Mouse (Mus musculus): Measurements from ENCODE around the gene Papolb.

The Papolb gene

GRCm38 (mm10) chr5:142529915-142530314 lies at the start of gene Papolb:
Gene Papolb (minus strand): TSS chr5:142530076.
- no peak for DNase-seq

GRCm38 (mm10) chr5:142578192-142578591 lies 48.3 kb upstream of the Papolb start:
- no peak for DNase-seq

- DNase-seq, result no peak
Observed at GRCm38 (mm10) chr5:142576832-142577231, 47.0 kb upstream of the Papolb start.

- DNase-seq, result no peak
Observed at GRCm38 (mm10) chr5:142574323-142575057, 44.6 kb upstream of the Papolb start.

GRCm38 (mm10) chr5:142564606-142565005 lies 34.7 kb upstream of the Papolb start:
- no peak for DNase-seq

GRCm38 (mm10) chr5:142560261-142560660 lies 30.4 kb upstream of the Papolb start:
- DNase-seq, result no peak

GRCm38 (mm10) chr5:142557397-142558067 lies 27.7 kb upstream of the Papolb start:
- peak; percentile 84 for DNase-seq

- DNase-seq, result no peak
Observed at GRCm38 (mm10) chr5:142556721-142557120, 26.8 kb upstream of the Papolb start.

GRCm38 (mm10) chr5:142555866-142556265 lies 26.0 kb upstream of the Papolb start:
- DNase-seq, result no peak

GRCm38 (mm10) chr5:142550706-142551652 lies 21.1 kb upstream of the Papolb start, which contains the start of gene Radil:
Gene Radil (minus strand): TSS chr5:142551098.
- DNase-seq, result peak; percentile 100

GRCm38 (mm10) chr5:142549961-142550705 lies 20.3 kb upstream of the Papolb start:
- no peak for DNase-seq

- DNase-seq, result no peak
Observed at GRCm38 (mm10) chr5:142549441-142549840, 19.6 kb upstream of the Papolb start.

- no peak for DNase-seq
Observed at GRCm38 (mm10) chr5:142547066-142547465, 17.2 kb upstream of the Papolb start.

- no peak for DNase-seq
Observed at GRCm38 (mm10) chr5:142546344-142546743, 16.5 kb upstream of the Papolb start.

- DNase-seq, result no peak
Observed at GRCm38 (mm10) chr5:142545014-142545795, 15.3 kb upstream of the Papolb start.

GRCm38 (mm10) chr5:142537286-142537685 lies 7.4 kb upstream of the Papolb start:
- no peak for DNase-seq

GRCm38 (mm10) chr5:142535388-142535787 lies 5.5 kb upstream of the Papolb start:
- DNase-seq, result no peak

GRCm38 (mm10) chr5:142524711-142525464 lies 5.0 kb downstream of the Papolb start:
- no peak for DNase-seq

- no peak for DNase-seq
Observed at GRCm38 (mm10) chr5:142521195-142521866, 8.5 kb downstream of the Papolb start.

- DNase-seq, result no peak
Observed at GRCm38 (mm10) chr5:142520360-142520759, 9.5 kb downstream of the Papolb start.
